Mouse (Mus musculus) midbrain, embryonic 16.5 days (tissue): Measurements from ENCODE around the gene Ppp1r21. TPM values are rescaled to one million over a fixed set of nuclear protein-coding genes. Genes with fewer than 3 reads are reported as not detected.

Experiments used
- ATAC-seq: fragments of 200-750 bp; cut with Nextera tagmentation; 2 replicates; pipeline ENCODE4 v1.8.0; 2017; ENCODE audit warnings: moderate TSS enrichment
- H3K27ac ChIP-seq: fragments of 300-500 bp; sonication (generic); 2 replicates; pipeline ENCODE4 v1.5.1; 2014; ENCODE audit warnings: mild to moderate bottlenecking, low read length, mixed read lengths
- H3K27me3 ChIP-seq: fragments of 300-500 bp; sonication (generic); 2 replicates; pipeline ENCODE4 v1.6.1; 2014; ENCODE audit warnings: low read depth, low read length, mixed read lengths; ENCODE audit not compliant: control insufficient read depth, insufficient read depth
- H3K36me3 ChIP-seq: fragments of 300-500 bp; sonication (generic); 2 replicates; pipeline ENCODE4 v1.6.1; 2014; ENCODE audit warnings: mild to moderate bottlenecking, low read length, moderate library complexity, mixed read lengths; ENCODE audit not compliant: control insufficient read depth, insufficient read depth
- H3K4me1 ChIP-seq: fragments of 300-500 bp; sonication (generic); 2 replicates; pipeline ENCODE4 v1.6.1; 2014; ENCODE audit warnings: mild to moderate bottlenecking, low read length, mixed read lengths; ENCODE audit not compliant: control insufficient read depth, insufficient read depth
- H3K4me2 ChIP-seq: fragments of 300-500 bp; sonication (generic); 2 replicates; pipeline ENCODE4 v1.6.1; 2014; ENCODE audit warnings: mild to moderate bottlenecking, low read length, mixed read lengths
- H3K4me3 ChIP-seq: fragments of 300-500 bp; sonication (generic); 2 replicates; pipeline ENCODE4 v1.5.1; 2014; ENCODE audit warnings: low read depth, mild to moderate bottlenecking, low read length, moderate library complexity, mixed read lengths
- H3K9ac ChIP-seq: fragments of 300-500 bp; sonication (generic); 2 replicates; pipeline ENCODE4 v1.6.1; 2014; ENCODE audit warnings: low read depth, low read length, mixed read lengths
- H3K9me3 ChIP-seq: fragments of 300-500 bp; sonication (generic); replicated peaks from 2 replicates; pipeline ENCODE4 v1.6.1; 2014; ENCODE audit warnings: mild to moderate bottlenecking, low read length, mixed read lengths; ENCODE audit not compliant: control insufficient read depth, poor library complexity, severe bottlenecking
- WGBS: fragments of 180-500 bp; shearing (Covaris S2); extraction: QIAGEN DNeasy Blood & Tissue Kit; methylation state at CpG from one replicate; pipeline ENCODE4 v1.1.7; 2014; 5-methylcytosine and 5-hydroxymethylcytosine counted together
- polyA plus RNA-seq: library from polyadenylated mRNA; unstranded; fragments of >200 nt; fragmentation: Nextera tagmentation; extraction: Ambion mirVana; gene quantifications from 2 replicates; pipeline ENCODE4 v1.2.1, GENCODE M21; 2015

The Ppp1r21 gene
- polyA plus RNA-seq, 1 experiment from 2014 or later, result 37.9 TPM

DNA sequence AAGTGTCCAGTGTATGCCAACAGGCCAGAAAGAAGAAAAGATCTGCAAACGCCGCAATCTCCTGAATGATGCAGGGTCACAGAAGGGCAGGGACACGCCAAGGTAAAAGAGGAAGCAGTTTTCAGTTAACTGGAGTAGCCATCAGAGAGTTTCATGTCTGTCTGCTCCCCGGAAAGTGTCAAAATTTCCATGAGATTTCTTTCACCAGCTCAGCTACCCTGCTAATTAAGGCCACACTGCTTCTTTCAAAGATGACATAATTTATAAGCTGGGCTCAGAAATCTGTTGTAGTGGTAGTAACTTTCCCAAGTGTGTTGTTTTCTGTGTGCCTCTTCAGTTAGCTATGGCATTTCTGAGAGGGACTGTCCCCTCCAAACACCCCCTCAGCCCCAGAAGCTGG is 66.2 kb downstream of the Ppp1r21 start:
- no peak for ATAC-seq
- Histone ChIP-seq H3K36me3 (no peaks in the 10 kb centered on the region), H3K9me3 (no peaks in the 10 kb centered on the region), H3K27me3 (no peaks in the 10 kb centered on the region), H3K4me3 (no peak overlapping the region), H3K9ac (no peak overlapping the region), H3K4me2 (no peak overlapping the region), H3K4me1 (peaks cover 9% of the 10 kb centered on the region), H3K27ac (no peak overlapping the region)
- WGBS, result 82% methylated on average over 4 of the region's 4 CpGs

DNA sequence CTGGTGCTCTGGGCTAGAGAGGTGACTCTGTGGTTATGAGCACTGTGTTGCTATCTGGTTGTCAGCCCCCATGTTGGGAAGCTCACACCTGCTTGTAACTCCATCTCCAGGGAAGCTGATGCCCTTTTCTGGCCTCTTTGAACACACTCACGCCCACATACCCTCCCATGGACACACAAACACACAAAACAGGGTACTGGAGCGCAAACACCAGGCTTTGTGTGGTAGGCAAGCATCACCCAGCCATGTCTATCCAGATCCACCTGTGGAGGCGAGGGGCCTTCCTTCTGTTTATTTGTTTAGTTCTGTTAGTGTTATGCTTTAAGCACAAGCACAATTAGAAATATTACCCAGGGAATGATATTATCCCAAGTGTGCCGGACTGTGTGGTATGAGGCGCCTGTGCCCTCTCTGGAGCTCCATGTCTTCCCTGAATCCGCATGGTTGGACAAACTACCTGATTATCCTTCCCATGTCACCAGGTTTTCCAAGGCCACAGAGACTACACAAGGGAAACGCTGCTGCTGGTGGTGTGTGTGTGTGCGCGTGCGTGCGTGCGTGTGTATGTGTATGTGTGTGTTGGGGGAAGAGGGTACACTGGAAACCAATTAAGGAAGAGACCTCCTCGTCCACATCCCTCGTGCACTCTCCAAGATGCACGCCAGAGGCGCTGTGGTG is 66.8 kb downstream of the Ppp1r21 start:
- Histone ChIP-seq H3K9me3 (no peaks in the 10 kb centered on the region), H3K36me3 (no peaks in the 10 kb centered on the region), H3K4me3 (peak overlapping the region; percentile 50), H3K9ac (peak overlapping the region; percentile 67), H3K27ac (no peak overlapping the region), H3K4me2 (peak overlapping the region; percentile 86), H3K4me1 (peaks cover 9% of the 10 kb centered on the region), H3K27me3 (no peaks in the 10 kb centered on the region)
- no peak for ATAC-seq
- 29% methylated on average over 16 of the region's 16 CpGs for WGBS

DNA sequence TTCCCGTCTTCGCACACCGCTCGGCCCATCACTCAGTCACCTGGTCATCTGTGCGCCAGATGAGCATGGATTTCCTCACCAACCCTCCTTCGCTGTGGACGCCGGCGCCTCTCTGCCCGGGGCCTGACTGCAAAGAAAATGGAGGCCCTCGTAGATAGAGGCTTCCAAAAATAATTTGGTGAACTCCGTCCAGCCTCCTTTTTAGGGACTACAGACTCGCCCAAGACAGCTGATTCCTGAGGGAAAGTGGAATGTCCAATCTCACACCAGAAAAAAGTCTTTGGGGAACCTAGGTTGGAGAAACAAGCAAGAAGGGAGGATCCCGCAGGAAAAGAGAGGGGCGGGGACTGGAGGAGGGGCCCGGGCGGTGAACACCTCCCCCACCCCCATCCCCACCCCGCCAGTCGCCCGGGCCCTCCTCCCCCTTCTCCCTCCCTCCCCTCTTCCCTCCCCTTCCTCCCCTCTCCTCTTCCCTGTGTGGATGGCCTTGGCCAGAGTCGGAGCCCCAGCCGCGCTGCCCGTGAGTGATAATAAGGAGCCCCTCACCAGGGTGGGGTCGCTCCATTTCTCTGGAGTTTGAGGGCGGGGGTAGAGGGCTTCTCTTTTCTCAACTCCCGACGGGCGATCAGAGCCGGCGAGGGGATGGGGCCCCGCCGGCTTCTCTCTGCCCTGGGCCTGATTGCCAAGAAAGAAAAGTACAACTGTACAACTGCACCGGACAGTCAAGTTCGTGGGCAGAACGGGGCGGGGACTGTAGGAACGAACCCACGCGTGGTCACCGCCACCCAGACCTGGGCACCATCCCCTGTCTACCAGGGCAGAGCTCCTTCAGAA is 67.5 kb downstream of the Ppp1r21 start, which contains the start of gene Ston1:
Gene Ston1, plus strand, starts transcription at position 463 of the 834 bp plus-strand sequence.
- H3K27ac ChIP-seq, result peak within 1 kb of the TSS; percentile 53; the same call in 1 of the 2 replicates
- peak within 1 kb of the TSS; percentile 86 for H3K4me2 ChIP-seq
- WGBS, result under 1% methylated on average over 40 of the region's 41 CpGs
- H3K9ac ChIP-seq, result peak within 1 kb of the TSS; percentile 67
- ATAC-seq, result peak; percentile 90
- no peaks in the 10 kb centered on the region for H3K36me3 ChIP-seq
- no peaks in the 10 kb centered on the region for H3K9me3 ChIP-seq
- H3K4me1 ChIP-seq, result peaks cover 9% of the 10 kb centered on the region
- H3K27me3 ChIP-seq, result no peaks in the 10 kb centered on the region
- peak within 1 kb of the TSS; percentile 50 for H3K4me3 ChIP-seq

DNA sequence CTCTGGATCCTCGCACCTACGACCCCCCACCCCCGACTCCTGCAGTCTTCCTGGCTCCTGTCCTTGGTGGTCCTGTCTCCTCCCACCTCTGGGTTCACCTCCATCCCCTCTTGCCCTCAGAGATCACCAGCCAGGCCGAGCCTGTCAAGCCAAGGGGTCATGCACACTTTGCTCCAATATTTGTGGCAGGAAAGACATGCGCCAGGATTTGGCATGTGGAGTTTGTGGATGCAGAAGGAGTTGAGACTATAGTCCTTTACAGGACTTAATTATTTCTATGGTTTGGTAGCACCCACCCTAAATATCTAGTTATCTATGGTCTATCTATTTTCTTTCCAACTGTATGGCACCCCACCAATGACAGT is 68.1 kb downstream of the Ppp1r21 start:
- H3K4me1 ChIP-seq, result peaks cover 9% of the 10 kb centered on the region
- ATAC-seq, result no peak
- H3K4me3 ChIP-seq, result peak overlapping the region; percentile 50
- H3K27ac ChIP-seq, result no peak overlapping the region; the same call in 1 of the 2 replicates
- H3K9ac ChIP-seq, result peak overlapping the region; percentile 67
- WGBS, result 10% methylated on average over 5 of the region's 5 CpGs
- H3K36me3 ChIP-seq, result no peaks in the 10 kb centered on the region
- no peaks in the 10 kb centered on the region for H3K27me3 ChIP-seq
- H3K4me2 ChIP-seq, result peak overlapping the region; percentile 86
- H3K9me3 ChIP-seq, result no peaks in the 10 kb centered on the region

DNA sequence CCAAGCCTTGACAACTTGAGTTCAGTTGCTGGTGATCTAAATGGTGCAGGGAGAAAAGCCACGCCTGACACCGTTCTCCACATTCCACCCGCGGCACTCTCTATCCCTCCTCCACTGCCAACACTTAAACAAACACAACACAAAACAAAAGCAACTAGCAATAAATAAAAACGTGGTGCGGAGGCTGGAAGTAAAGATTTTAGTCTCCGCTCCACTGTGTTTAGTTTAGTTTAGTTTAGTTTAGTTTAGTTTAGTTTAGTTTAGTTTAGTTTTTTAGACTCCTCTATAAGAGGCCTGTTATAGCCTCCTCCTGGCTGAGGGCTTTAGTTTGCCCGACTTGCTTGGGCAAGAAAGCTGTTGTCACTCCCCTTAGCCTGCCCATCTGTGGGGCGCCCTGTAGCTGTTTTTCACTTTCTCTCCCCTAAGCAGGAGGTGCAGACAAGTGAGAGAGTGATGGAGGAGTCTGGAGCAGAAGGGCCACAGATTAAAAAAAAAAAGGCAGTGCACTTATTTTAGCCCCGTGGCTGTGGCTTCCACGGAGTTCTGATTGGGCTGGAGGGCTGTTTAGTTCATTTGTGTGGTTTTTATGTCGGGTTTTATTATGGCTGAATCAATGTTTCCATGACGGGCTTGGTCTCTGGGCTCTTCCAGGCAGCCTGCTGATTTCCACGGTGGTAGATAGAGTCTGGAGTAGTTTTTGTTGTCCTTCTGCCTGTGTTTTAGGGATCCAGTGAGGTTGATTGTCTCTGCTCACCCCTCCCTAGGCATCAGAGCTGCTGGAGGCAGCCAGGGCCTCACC is 68.9 kb downstream of the Ppp1r21 start:
- ATAC-seq, result no peak
- Histone ChIP-seq H3K27ac (no peak overlapping the region), H3K36me3 (no peaks in the 10 kb centered on the region), H3K27me3 (no peaks in the 10 kb centered on the region), H3K9me3 (no peaks in the 10 kb centered on the region), H3K4me3 (no peak overlapping the region), H3K4me2 (peak overlapping the region; percentile 1; the same call in 1 of the 2 replicates), H3K4me1 (peaks cover 9% of the 10 kb centered on the region), H3K9ac (no peak overlapping the region)
- WGBS, result 25% methylated on average over 14 of the region's 14 CpGs

DNA sequence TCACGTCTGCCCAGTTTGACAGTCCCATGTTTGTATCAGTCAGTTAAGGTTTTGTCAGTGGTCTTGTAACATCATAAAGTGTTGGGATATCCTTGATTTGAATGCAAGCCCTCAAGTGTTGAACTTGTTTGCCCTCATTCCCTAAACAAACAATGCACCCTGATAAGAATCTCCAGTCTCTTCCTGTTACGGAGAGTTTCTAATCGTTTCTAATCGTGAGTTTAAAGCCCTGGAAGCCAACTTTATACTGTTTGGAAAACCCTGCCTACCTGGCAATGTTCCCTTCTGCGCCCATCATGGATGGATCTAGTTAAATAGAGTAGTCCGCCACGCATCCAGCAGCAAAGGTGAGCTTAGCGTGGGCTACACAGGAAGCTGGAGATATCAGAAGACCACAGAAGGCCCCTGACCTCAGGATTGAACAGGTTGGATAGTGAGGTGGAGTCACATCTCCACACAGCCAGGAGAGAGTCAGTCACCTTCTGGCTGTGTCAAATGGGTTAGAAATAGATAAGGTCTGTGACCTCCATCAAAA is 70.6 kb downstream of the Ppp1r21 start:
- Histone ChIP-seq H3K9me3 (no peaks in the 10 kb centered on the region), H3K27me3 (no peaks in the 10 kb centered on the region), H3K27ac (no peak overlapping the region), H3K36me3 (no peaks in the 10 kb centered on the region), H3K4me3 (no peak overlapping the region), H3K4me2 (no peak overlapping the region), H3K9ac (no peak overlapping the region), H3K4me1 (peaks cover 9% of the 10 kb centered on the region)
- no peak for ATAC-seq
- WGBS, result 90% methylated on average over 8 of the region's 8 CpGs

DNA sequence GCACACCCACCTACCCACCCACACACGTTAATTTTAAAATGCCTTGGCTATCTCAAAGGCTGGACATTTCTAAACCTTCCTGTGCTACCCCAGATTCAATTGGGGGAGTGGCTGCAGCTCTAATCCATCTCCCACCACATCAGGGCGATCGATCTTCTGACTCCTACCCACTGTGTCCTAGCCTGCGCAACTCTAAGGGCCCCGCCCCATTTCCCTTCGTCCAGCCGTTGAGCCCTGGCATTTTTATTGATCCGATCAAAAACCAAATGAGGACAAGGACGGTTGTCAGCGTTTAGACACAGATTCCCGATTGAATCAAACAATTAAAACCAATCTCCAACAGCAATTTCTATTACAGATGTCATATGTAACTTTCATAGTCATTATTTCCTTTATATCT is 74.0 kb downstream of the Ppp1r21 start:
- Histone ChIP-seq H3K36me3 (no peaks in the 10 kb centered on the region), H3K4me3 (no peak overlapping the region), H3K27me3 (no peaks in the 10 kb centered on the region), H3K27ac (no peak overlapping the region), H3K9ac (no peak overlapping the region), H3K4me2 (no peak overlapping the region), H3K4me1 (no peaks in the 10 kb centered on the region), H3K9me3 (no peaks in the 10 kb centered on the region)
- WGBS, result 89% methylated on average over 11 of the region's 11 CpGs
- no peak for ATAC-seq

DNA sequence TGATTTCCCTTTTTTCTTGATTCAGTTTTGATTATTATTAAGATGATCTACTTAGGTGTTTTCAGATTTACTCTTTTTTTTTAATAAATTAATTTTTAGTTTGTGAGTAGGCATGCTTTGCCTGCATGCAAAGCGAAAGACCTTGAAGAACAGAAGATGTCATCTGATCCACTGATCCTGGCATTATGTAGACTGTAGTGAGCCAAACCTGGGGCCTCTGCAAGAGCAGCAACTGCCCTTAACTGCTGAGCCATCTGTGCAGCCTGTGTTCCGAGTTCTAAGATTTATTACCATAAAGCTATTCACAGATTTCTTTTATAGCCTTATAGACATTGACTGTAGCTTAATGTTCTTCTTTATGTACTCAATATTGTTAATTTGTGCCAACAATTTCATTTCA is 76.1 kb downstream of the Ppp1r21 start:
- WGBS, result 88% methylated on average over 2 of the region's 2 CpGs
- H3K9ac ChIP-seq, result no peak overlapping the region
- no peaks in the 10 kb centered on the region for H3K9me3 ChIP-seq
- no peaks in the 10 kb centered on the region for H3K36me3 ChIP-seq
- no peaks in the 10 kb centered on the region for H3K4me1 ChIP-seq
- no peak overlapping the region for H3K27ac ChIP-seq
- H3K27me3 ChIP-seq, result no peaks in the 10 kb centered on the region
- no peak overlapping the region for H3K4me2 ChIP-seq
- no peak for ATAC-seq
- no peak overlapping the region for H3K4me3 ChIP-seq
